Mouse (Mus musculus) lung, adult 10 weeks (tissue): ENCODE data around the gene Esp4. TPM values are rescaled to one million over a fixed set of nuclear protein-coding genes. Genes with fewer than 3 reads are reported as not detected.

Experiments used
- polyA plus RNA-seq: library from polyadenylated mRNA; stranded (reverse); fragments of 350-450 nt; fragmentation: Illumina TruSeq; extraction: RNeasy Lipid Tissue Mini Kit (QIAGEN cat#74804); gene quantifications from one replicate; pipeline ENCODE4 v1.2.3, GENCODE M21; 2014; ENCODE audit warnings: low read depth, low replicate concordance; ENCODE audit not compliant: insufficient read depth

Esp4 gene
- not detected for polyA plus RNA-seq

GRCm38 (mm10) chr17:40598294-40598693 is at the start of gene Esp4:
TSS of gene Esp4 (plus strand) at chr17:40598594.

GRCm38 (mm10) chr17:40561207-40561606 is 37.2 kb upstream of the Esp4 start, which contains the start of gene Esp6:
TSS of gene Esp6 (plus strand) at chr17:40561507.

GRCm38 (mm10) chr17:40631775-40632174 is 33.4 kb downstream of the Esp4 start, which contains the start of gene Esp3:
TSS of gene Esp3 (plus strand) at chr17:40632075.

Other genes starting within 250 kb of the Esp4 start
- not detected for gene Esp8, start 78.6 kb upstream of the Esp4 start, polyA plus RNA-seq
- not detected for gene Esp6, start 37.1 kb upstream of the Esp4 start, polyA plus RNA-seq
- gene Esp3, start 33.5 kb downstream of the Esp4 start, polyA plus RNA-seq: not detected
- gene Esp1, start 128.5 kb downstream of the Esp4 start, polyA plus RNA-seq: not detected
- gene Crisp2, start 208.4 kb downstream of the Esp4 start, polyA plus RNA-seq: not detected
- gene Rhag, start 212.5 kb downstream of the Esp4 start, polyA plus RNA-seq: not detected